In genomic region chr2:173409433-173409832, GRCm38 (mm10) we compare ENCODE assay signal across 8 mouse cellular contexts.
A peak's percentile ranks its signal among the peaks of the same experiment; 100 is the strongest.
DNase-seq lines count a peak whose midpoint lies in the region; ATAC-seq and TF ChIP-seq lines count a peak whose summit lies in the region.

No protein-coding gene starts in this region.

- ATAC-seq in intestine, embryonic 14.5 days (replicated peaks; ENCODE audit: low FRiP score, low TSS enrichment, low read depth): peak; percentile 45; the same call in 1 of the 2 replicates
- no peak for ATAC-seq in intestine, postnatal 0 days
- 0 out of 2 replicates have a peak, but pooled peaks have one; percentile 9 for ATAC-seq in hindbrain, embryonic 14.5 days (ENCODE audit: low FRiP score)
- no peak for ATAC-seq in stomach, postnatal 0 days (ENCODE audit: low FRiP score, low TSS enrichment)

- H3K9me3 ChIP-seq in intestine, embryonic 14.5 days (ENCODE audit: control insufficient read depth, low read length): no peaks in the 10 kb centered on the region
- no peaks in the 10 kb centered on the region for H3K9me3 ChIP-seq in intestine, postnatal 0 days (ENCODE audit: control insufficient read depth)
- H3K9me3 ChIP-seq in hindbrain, embryonic 14.5 days (ENCODE audit: control insufficient read depth, low read length): no peaks in the 10 kb centered on the region
- H3K9me3 ChIP-seq in stomach, postnatal 0 days (ENCODE audit: control insufficient read depth, low read length): no peaks in the 10 kb centered on the region

- no peaks in the 10 kb centered on the region for H3K27me3 ChIP-seq in intestine, embryonic 14.5 days (replicated peaks; ENCODE audit: control insufficient read depth, insufficient read depth, low read length)
- H3K27me3 ChIP-seq in intestine, postnatal 0 days (replicated peaks; ENCODE audit: control insufficient read depth, insufficient read depth, low read length): no peaks in the 10 kb centered on the region
- H3K27me3 ChIP-seq in hindbrain, embryonic 14.5 days (ENCODE audit: control insufficient read depth, insufficient read depth, low read length): no peaks in the 10 kb centered on the region
- no peaks in the 10 kb centered on the region for H3K27me3 ChIP-seq in stomach, postnatal 0 days (ENCODE audit: control insufficient read depth, insufficient read depth, low read length)

- H3K4me3 ChIP-seq in intestine, embryonic 14.5 days (ENCODE audit: low read depth, low read length): no peak overlapping the region
- no peak overlapping the region for H3K4me3 ChIP-seq in intestine, postnatal 0 days (ENCODE audit: low read depth, low read length)
- no peak overlapping the region for H3K4me3 ChIP-seq in hindbrain, embryonic 14.5 days (replicated peaks; ENCODE audit: low read length)
- no peak overlapping the region for H3K4me3 ChIP-seq in stomach, postnatal 0 days (ENCODE audit: low read depth, low read length)

- TF ChIP-seq EP300 in stomach, postnatal 0 days (optimal IDR thresholded peaks at IDR 0.05): no peak

- peaks cover 17% of the 10 kb centered on the region for H3K4me1 ChIP-seq in intestine, embryonic 14.5 days (replicated peaks; ENCODE audit: control insufficient read depth, insufficient read depth, low read length)
- no peaks in the 10 kb centered on the region for H3K4me1 ChIP-seq in intestine, postnatal 0 days (replicated peaks; ENCODE audit: control insufficient read depth, insufficient read depth, low read length)
- peaks cover 24% of the 10 kb centered on the region for H3K4me1 ChIP-seq in hindbrain, embryonic 14.5 days (replicated peaks; ENCODE audit: control insufficient read depth, insufficient read depth, low read length)
- H3K4me1 ChIP-seq in stomach, postnatal 0 days (replicated peaks; ENCODE audit: control insufficient read depth, insufficient read depth): no peaks in the 10 kb centered on the region

- WGBS in intestine, embryonic 14.5 days: 39% methylated on average over 16 of the region's 16 CpGs
- 54% methylated on average over 16 of the region's 16 CpGs for WGBS in intestine, postnatal 0 days
- WGBS in hindbrain, embryonic 14.5 days: 25% methylated on average over 16 of the region's 16 CpGs
- 44% methylated on average over 16 of the region's 16 CpGs for WGBS in stomach, postnatal 0 days

- H3K9ac ChIP-seq in intestine, embryonic 14.5 days (ENCODE audit: low read length): no peak overlapping the region
- H3K9ac ChIP-seq in intestine, postnatal 0 days (ENCODE audit: low read depth, low read length): no peak overlapping the region
- no peak overlapping the region for H3K9ac ChIP-seq in hindbrain, embryonic 14.5 days
- H3K9ac ChIP-seq in stomach, postnatal 0 days (ENCODE audit: low read length): no peak overlapping the region

- H3K4me2 ChIP-seq in intestine, embryonic 14.5 days (ENCODE audit: low read length): no peak overlapping the region
- H3K4me2 ChIP-seq in intestine, postnatal 0 days (replicated peaks; ENCODE audit: low read depth): no peak overlapping the region
- no peak overlapping the region for H3K4me2 ChIP-seq in hindbrain, embryonic 14.5 days (replicated peaks)
- H3K4me2 ChIP-seq in stomach, postnatal 0 days (replicated peaks; ENCODE audit: low read depth): no peak overlapping the region

- no peak for DNase-seq in intestine, embryonic 14.5 days (ENCODE audit: low spot score)
- peak; percentile 68 to 71 for DNase-seq in CD8-positive naive resting alpha-beta T cell, adult 2 months (ENCODE audit: low read depth in 2 of 2, low spot score in 2 of 2)
- DNase-seq in hindbrain, embryonic 14.5 days (ENCODE audit: low spot score): no peak
- peak; percentile 45 for DNase-seq in retina, postnatal 7 days (ENCODE audit: low read depth, low spot score)
- no peak for DNase-seq in layer of hippocampus, adult 8-10 months (ENCODE audit: low spot score in 2 of 2)
- no peak for DNase-seq in stomach, postnatal 0 days (ENCODE audit: low spot score)
- no peak for DNase-seq in yolk sac, embryonic 10.5 days (ENCODE audit: low spot score)

- no peak for TF ChIP-seq CTCF in intestine, postnatal 0 days (IDR thresholded peaks at IDR 0.05; ENCODE audit: low read depth)
- no peak for TF ChIP-seq CTCF in stomach, postnatal 0 days (IDR thresholded peaks at IDR 0.05; ENCODE audit: low read depth)

- H3K36me3 ChIP-seq in intestine, embryonic 14.5 days (ENCODE audit: control insufficient read depth, insufficient read depth, low read length): no peaks in the 10 kb centered on the region
- H3K36me3 ChIP-seq in intestine, postnatal 0 days (ENCODE audit: control insufficient read depth, insufficient read depth): no peaks in the 10 kb centered on the region
- no peaks in the 10 kb centered on the region for H3K36me3 ChIP-seq in hindbrain, embryonic 14.5 days (replicated peaks; ENCODE audit: control insufficient read depth, insufficient read depth)
- no peaks in the 10 kb centered on the region for H3K36me3 ChIP-seq in stomach, postnatal 0 days (ENCODE audit: control insufficient read depth, insufficient read depth, low read length)

- H3K27ac ChIP-seq in intestine, embryonic 14.5 days (ENCODE audit: low read depth): no peak overlapping the region
- H3K27ac ChIP-seq in intestine, postnatal 0 days (ENCODE audit: low read depth, low read length): no peak overlapping the region
- H3K27ac ChIP-seq in hindbrain, embryonic 14.5 days: no peak overlapping the region
- H3K27ac ChIP-seq in stomach, postnatal 0 days (replicated peaks): no peak overlapping the region

Comparison
In these comparisons a context has a peak if more than half of its experiments do, and no peak if none do; other contexts are left out.
1. ATAC-seq: peak in intestine, embryonic 14.5 days (single experiment) and hindbrain, embryonic 14.5 days (single experiment); none in intestine, postnatal 0 days (single experiment) and stomach, postnatal 0 days (single experiment).
2. DNase-seq: peak in CD8-positive naive resting alpha-beta T cell, adult 2 months (2 of 2) and retina, postnatal 7 days (single experiment); none in intestine, embryonic 14.5 days (single experiment), hindbrain, embryonic 14.5 days (single experiment), layer of hippocampus, adult 8-10 months (0 of 2), stomach, postnatal 0 days (single experiment) and yolk sac, embryonic 10.5 days (single experiment).